Mouse (Mus musculus): ENCODE data around the gene Krtap4-7.
"Not testable (repeated sequence)": the region's sequence is repeated elsewhere in the genome, so short reads cannot be mapped to it uniquely, and the experiment has no call there.

Krtap4-7 gene

DNA sequence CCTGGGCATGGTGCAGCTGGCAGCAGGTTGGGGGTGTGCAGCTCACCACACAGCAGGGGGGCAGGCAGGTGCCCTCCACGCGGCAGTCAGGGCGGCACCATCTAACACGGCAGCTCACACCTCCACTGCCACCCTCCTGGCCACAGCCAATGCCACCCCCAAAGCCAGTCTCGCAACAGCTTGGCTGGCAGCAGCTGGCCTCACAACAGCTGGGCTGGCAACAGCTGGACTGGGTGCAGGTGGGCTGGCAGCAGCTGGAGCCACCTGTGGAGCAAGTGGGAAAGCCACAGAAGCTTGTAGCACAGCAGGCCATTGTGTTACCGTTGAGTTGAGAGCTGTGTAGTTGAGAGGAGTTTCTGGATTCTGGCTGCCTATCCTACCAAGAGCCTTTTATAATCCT lies 46.1 kb downstream of the Krtap4-7 start, which contains the start of gene Krtap9-3:
TSS of gene Krtap9-3 (minus strand) at position 364 of the 400 bp plus-strand sequence.
- not testable (repeated sequence) for DNase-seq
